Mouse (Mus musculus) kidney, adult 2 months (tissue): ENCODE measurements around the gene Dab2ip.

Source experiments
- CTCF ChIP-seq: fragments of 200-500 bp; conservative IDR thresholded peaks from 2 replicates; pipeline ENCODE4 v1.5.1; 2011; ENCODE audit warnings: low read depth, mild to moderate bottlenecking, control low read depth, low read length, moderate library complexity, mixed read lengths; ENCODE audit not compliant: insufficient read depth, insufficient read length
- POLR2A ChIP-seq: fragments of 200-500 bp; IDR thresholded peaks from one replicate; pipeline ENCODE4 v1.6.1; 2011; ENCODE audit warnings: low read depth, low read length, control low read depth

GRCm38 (mm10) chr2:35649708-35650107, 91.6 kb downstream of the Dab2ip start:
- peak; percentile 94 for TF ChIP-seq CTCF
- no peak for TF ChIP-seq POLR2A
